Mouse (Mus musculus) kidney, embryonic 15.5 days (tissue): ENCODE measurements around the gene Kiz. TPM values are rescaled to one million over a fixed set of nuclear protein-coding genes. Genes with fewer than 3 reads are reported as not detected.

Source experiments
- ATAC-seq: fragments of 200-750 bp; cut with Nextera tagmentation; replicated peaks from 2 replicates; pipeline ENCODE4 v1.8.0; 2017; ENCODE audit warnings: moderate TSS enrichment; ENCODE audit not compliant: low FRiP score
- H3K27ac ChIP-seq: fragments of 300-500 bp; sonication (generic); 2 replicates; pipeline ENCODE4 v1.5.1; 2015; ENCODE audit warnings: mild to moderate bottlenecking, inconsistent platforms
- H3K27me3 ChIP-seq: fragments of 300-500 bp; sonication (generic); 2 replicates; pipeline ENCODE4 v1.6.1; 2015; ENCODE audit warnings: inconsistent platforms
- H3K36me3 ChIP-seq: fragments of 300-500 bp; sonication (generic); 2 replicates; pipeline ENCODE4 v1.6.1; 2015; ENCODE audit warnings: inconsistent platforms
- H3K4me1 ChIP-seq: fragments of 300-500 bp; sonication (generic); 2 replicates; pipeline ENCODE4 v1.6.1; 2015; ENCODE audit warnings: inconsistent platforms
- H3K4me2 ChIP-seq: fragments of 300-500 bp; sonication (generic); 2 replicates; pipeline ENCODE4 v1.6.1; 2015; ENCODE audit warnings: moderate library complexity, mild to moderate bottlenecking, inconsistent platforms
- H3K4me3 ChIP-seq: fragments of 300-500 bp; sonication (generic); replicated peaks from 2 replicates; pipeline ENCODE4 v1.5.1; 2015; ENCODE audit warnings: mild to moderate bottlenecking, inconsistent platforms
- H3K9ac ChIP-seq: fragments of 300-500 bp; sonication (generic); 2 replicates; pipeline ENCODE4 v1.6.1; 2015; ENCODE audit warnings: mild to moderate bottlenecking, inconsistent platforms
- H3K9me3 ChIP-seq: fragments of 300-500 bp; sonication (generic); replicated peaks from 2 replicates; pipeline ENCODE4 v1.6.1; 2016; ENCODE audit warnings: inconsistent platforms
- WGBS: fragments of 180-500 bp; shearing (Covaris S2); methylation state at CpG from one replicate; pipeline ENCODE4 v1.1.7; 2015; ENCODE audit warnings: mixed read lengths; 5-methylcytosine and 5-hydroxymethylcytosine counted together
- polyA plus RNA-seq: library from polyadenylated mRNA; unstranded; fragments of >200 nt; fragmentation: Nextera tagmentation; extraction: Ambion mirVana; gene quantifications from 2 replicates; pipeline ENCODE4 v1.2.1, GENCODE M21; 2015

Kiz gene
- polyA plus RNA-seq, 1 experiment from 2014 or later = 33.5 TPM

GRCm38 (mm10) chr2:146871300-146872269 lies 15.9 kb downstream of the Kiz start:
- Histone ChIP-seq H3K27me3 (no peaks in the 10 kb centered on the region), H3K4me2 (no peak overlapping the region), H3K36me3 (no peaks in the 10 kb centered on the region), H3K4me1 (peaks cover 4% of the 10 kb centered on the region; the same call in 1 of the 2 replicates), H3K4me3 (no peak overlapping the region), H3K27ac (no peak overlapping the region), H3K9ac (no peak overlapping the region), H3K9me3 (no peaks in the 10 kb centered on the region)
- no peak for ATAC-seq
- WGBS = 76% methylated on average over 8 of the region's 8 CpGs

DNA sequence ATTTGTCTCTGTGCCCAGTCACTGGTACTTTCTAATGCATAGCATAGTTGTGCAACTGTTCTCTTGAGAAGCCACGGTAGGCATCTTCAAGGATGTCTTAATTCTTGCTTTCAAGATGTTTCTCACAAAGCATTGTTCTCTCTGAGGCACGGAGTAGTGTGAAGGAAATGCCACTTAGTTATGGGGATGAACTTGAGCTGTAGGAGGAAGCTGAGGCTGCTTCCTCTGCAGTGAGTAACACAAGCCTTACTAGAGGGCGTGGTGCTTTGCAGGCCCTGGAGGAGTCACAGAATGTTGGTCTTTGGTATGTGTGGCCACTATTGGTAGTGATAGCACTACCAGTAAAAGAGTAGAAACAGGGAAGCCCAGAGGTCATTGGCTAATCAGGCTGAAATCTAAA lies 17.0 kb downstream of the Kiz start:
- Histone ChIP-seq H3K4me2 (no peak overlapping the region), H3K27ac (no peak overlapping the region), H3K4me3 (no peak overlapping the region), H3K4me1 (peaks cover 4% of the 10 kb centered on the region; the same call in 1 of the 2 replicates), H3K9ac (no peak overlapping the region), H3K36me3 (no peaks in the 10 kb centered on the region), H3K9me3 (no peaks in the 10 kb centered on the region), H3K27me3 (no peaks in the 10 kb centered on the region)
- WGBS = 71% methylated on average over 3 of the region's 3 CpGs
- ATAC-seq = no peak

GRCm38 (mm10) chr2:146873881-146874441 lies 18.3 kb downstream of the Kiz start:
- ATAC-seq = no peak
- Histone ChIP-seq H3K36me3 (no peaks in the 10 kb centered on the region), H3K9ac (no peak overlapping the region), H3K9me3 (no peaks in the 10 kb centered on the region), H3K4me2 (no peak overlapping the region), H3K27ac (no peak overlapping the region), H3K4me1 (peaks cover 4% of the 10 kb centered on the region; the same call in 1 of the 2 replicates), H3K4me3 (no peak overlapping the region), H3K27me3 (no peaks in the 10 kb centered on the region)
- WGBS = 83% methylated on average over 7 of the region's 7 CpGs

DNA sequence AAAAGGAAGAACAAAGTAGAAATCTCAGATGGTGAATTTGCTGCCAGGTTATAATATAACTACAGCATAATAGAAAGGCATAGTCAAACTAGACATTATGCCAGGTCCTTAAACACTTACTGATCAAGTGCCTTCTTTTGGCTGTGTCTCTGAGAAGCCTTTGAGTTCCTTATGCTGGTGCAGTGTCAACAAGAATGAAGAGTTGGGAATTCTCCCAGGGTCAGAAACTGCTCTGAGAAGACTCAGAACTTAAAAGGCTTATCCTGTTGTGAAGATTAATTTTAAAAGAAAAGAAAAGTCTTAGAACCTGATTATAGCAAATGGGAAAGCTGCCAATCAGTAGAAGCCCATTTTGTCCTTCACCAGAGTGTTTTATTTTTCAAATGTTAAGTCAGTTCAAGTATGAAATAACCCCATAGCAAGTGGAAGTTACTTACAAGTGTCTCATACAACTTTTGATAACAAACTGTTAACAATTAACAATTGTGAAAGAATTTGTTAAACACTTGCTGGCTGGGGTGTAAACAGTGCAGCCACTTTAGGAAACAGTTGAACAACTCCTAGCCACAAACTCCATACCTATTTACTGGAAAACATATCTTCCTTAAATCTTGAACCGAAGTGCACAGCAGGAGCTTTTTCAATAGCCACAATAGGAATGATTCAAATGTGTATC lies 21.9 kb downstream of the Kiz start:
- Histone ChIP-seq H3K36me3 (no peaks in the 10 kb centered on the region), H3K9me3 (no peaks in the 10 kb centered on the region), H3K4me3 (no peak overlapping the region), H3K4me2 (no peak overlapping the region), H3K4me1 (peaks cover 3% of the 10 kb centered on the region; the same call in 1 of the 2 replicates), H3K27me3 (no peaks in the 10 kb centered on the region), H3K27ac (no peak overlapping the region), H3K9ac (no peak overlapping the region)
- no peak for ATAC-seq
- 96% methylated on average over 1 of the region's 1 CpGs for WGBS

GRCm38 (mm10) chr2:146881623-146882022 lies 26.0 kb downstream of the Kiz start:
- H3K27ac ChIP-seq = no peak overlapping the region
- no peak overlapping the region for H3K9ac ChIP-seq
- H3K4me3 ChIP-seq = no peak overlapping the region
- ATAC-seq = no peak
- no peaks in the 10 kb centered on the region for H3K4me1 ChIP-seq
- no peaks in the 10 kb centered on the region for H3K9me3 ChIP-seq
- WGBS = 93% methylated on average over 4 of the region's 4 CpGs
- H3K4me2 ChIP-seq = no peak overlapping the region
- no peaks in the 10 kb centered on the region for H3K27me3 ChIP-seq
- H3K36me3 ChIP-seq = no peaks in the 10 kb centered on the region

DNA sequence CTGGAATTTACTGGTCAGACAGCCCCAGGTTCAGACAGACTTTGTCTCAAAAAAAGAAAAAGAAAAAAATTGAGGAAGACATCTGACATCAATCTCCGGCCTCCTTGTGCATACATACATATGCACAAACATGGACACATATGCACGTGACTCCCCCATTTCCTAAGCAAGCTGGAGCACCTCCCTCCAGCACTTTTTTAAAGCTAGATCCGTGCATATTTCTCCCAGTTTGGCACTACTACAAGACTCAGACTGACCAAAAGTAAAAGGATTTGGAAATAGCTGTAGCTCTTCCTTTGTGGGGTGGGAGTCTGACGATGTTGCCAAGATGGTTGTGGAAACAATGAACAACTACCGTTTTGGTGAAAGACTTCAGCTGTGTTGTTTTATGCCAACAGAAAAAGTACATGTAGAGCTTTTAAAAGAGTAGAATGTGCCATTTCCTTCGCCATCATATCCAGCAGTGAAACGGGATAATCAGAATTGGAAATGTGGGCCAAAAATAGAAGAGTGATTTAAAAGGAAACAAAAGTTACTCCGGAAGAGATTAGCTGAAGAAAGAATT lies 28.7 kb downstream of the Kiz start:
- 82% methylated on average over 8 of the region's 8 CpGs for WGBS
- H3K27me3 ChIP-seq = no peaks in the 10 kb centered on the region
- no peak overlapping the region for H3K4me2 ChIP-seq
- no peak overlapping the region for H3K27ac ChIP-seq
- peaks cover 5% of the 10 kb centered on the region for H3K36me3 ChIP-seq
- H3K4me3 ChIP-seq = no peak overlapping the region
- H3K9me3 ChIP-seq = no peaks in the 10 kb centered on the region
- no peak for ATAC-seq
- no peak overlapping the region for H3K9ac ChIP-seq
- no peaks in the 10 kb centered on the region for H3K4me1 ChIP-seq

DNA sequence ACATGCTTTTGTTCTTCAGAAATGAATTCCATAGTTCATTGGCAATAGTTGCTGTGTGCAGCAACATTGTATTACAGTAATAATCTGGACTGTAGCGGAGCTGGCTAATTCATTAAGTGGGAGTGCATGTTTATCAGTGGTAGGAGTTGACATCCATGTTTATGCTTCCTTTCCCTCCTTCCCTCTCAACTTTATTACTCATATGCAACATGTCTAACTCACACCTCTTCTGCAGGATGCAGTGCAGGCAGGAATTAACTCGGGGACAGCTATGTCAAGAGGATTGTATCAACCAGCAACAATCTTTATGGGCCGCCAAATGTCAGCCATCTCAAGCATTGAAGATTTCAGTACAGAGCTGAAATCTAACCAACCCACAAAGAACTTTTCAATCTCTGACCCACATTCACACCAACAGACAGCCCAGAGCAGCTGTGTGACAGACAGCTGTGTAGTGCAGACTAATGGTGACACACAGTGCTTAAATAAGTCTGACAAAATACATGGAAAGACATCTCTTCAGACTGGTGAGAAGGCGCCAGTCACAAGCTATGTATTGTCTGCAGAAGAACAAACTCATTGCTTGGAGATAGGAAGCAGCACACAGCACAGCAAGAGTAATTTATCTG lies 33.2 kb downstream of the Kiz start:
- H3K9ac ChIP-seq = no peak overlapping the region
- ATAC-seq = no peak
- no peaks in the 10 kb centered on the region for H3K4me1 ChIP-seq
- H3K36me3 ChIP-seq = peaks cover 19% of the 10 kb centered on the region
- no peaks in the 10 kb centered on the region for H3K9me3 ChIP-seq
- H3K4me2 ChIP-seq = no peak overlapping the region
- no peak overlapping the region for H3K4me3 ChIP-seq
- WGBS = 83% methylated on average over 4 of the region's 4 CpGs
- no peaks in the 10 kb centered on the region for H3K27me3 ChIP-seq
- H3K27ac ChIP-seq = no peak overlapping the region

- Histone ChIP-seq H3K36me3 (0 out of 2 replicates have a peak, but pooled peaks cover 5% of the 10 kb centered on the region), H3K27ac (no peak overlapping the region), H3K4me2 (no peak overlapping the region), H3K4me3 (no peak overlapping the region), H3K4me1 (no peaks in the 10 kb centered on the region), H3K27me3 (no peaks in the 10 kb centered on the region), H3K9ac (no peak overlapping the region), H3K9me3 (no peaks in the 10 kb centered on the region)
- no peak for ATAC-seq
These were observed 43.3 kb downstream of the Kiz start for GRCm38 (mm10) chr2:146898977-146899376.

DNA sequence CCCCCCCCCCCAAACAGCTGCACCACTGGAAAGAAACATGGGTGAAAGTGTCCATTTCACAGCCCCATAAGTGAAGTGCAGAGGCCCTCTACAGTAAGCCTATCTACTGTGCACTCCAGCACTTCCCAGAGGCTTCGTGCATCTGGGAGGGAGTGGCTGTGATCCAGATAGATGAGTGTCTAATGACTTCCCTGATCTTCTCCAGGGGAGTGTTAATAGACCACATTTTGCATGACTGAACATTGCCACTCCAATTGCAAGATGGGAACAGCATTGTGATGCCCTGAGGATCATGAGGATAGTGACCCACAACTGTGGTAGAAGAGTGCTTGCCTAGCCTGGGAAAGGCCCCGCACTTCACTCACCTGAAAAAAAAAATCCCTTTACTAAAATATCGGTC lies 60.4 kb downstream of the Kiz start:
- Histone ChIP-seq H3K9me3 (no peaks in the 10 kb centered on the region), H3K27ac (no peak overlapping the region), H3K9ac (no peak overlapping the region), H3K36me3 (no peaks in the 10 kb centered on the region), H3K27me3 (no peaks in the 10 kb centered on the region), H3K4me3 (no peak overlapping the region), H3K4me1 (no peaks in the 10 kb centered on the region), H3K4me2 (no peak overlapping the region)
- no peak; the same call in 1 of the 2 replicates for ATAC-seq
- WGBS = 81% methylated on average over 3 of the region's 3 CpGs

DNA sequence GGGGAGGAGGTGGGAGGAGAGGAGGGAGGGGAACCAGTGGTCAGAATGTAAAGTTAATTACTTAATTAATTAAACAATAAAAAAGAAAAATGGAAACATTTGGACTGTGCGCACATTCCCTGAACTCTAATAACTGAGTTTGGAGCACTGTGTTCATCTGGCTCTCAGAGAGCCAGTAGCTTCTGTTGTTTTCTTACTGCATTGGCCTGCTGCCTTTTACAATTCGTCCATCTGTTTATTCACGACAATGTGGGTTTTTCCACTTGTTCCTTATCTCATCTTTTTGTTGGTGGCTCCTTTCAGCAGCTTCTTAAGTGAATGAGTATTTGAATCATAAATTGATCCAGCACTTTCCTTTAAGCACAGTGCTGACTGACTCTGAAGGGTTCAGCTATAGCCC lies 62.1 kb downstream of the Kiz start:
- Histone ChIP-seq H3K27me3 (no peaks in the 10 kb centered on the region), H3K4me1 (no peaks in the 10 kb centered on the region), H3K4me2 (no peak overlapping the region), H3K27ac (no peak overlapping the region), H3K4me3 (no peak overlapping the region), H3K9me3 (no peaks in the 10 kb centered on the region), H3K9ac (no peak overlapping the region), H3K36me3 (no peaks in the 10 kb centered on the region)
- no peak for ATAC-seq
- 78% methylated on average over 3 of the region's 3 CpGs for WGBS

- no peak for ATAC-seq
- Histone ChIP-seq H3K4me1 (no peaks in the 10 kb centered on the region), H3K4me2 (no peak overlapping the region), H3K4me3 (no peak overlapping the region), H3K9ac (no peak overlapping the region), H3K36me3 (no peaks in the 10 kb centered on the region), H3K9me3 (no peaks in the 10 kb centered on the region), H3K27ac (no peak overlapping the region), H3K27me3 (no peaks in the 10 kb centered on the region)
- WGBS = 27% methylated on average over 8 of the region's 8 CpGs
These were observed 64.9 kb downstream of the Kiz start for GRCm38 (mm10) chr2:146920375-146921160.
